Mouse (Mus musculus): ENCODE results near the gene Ppib.

GRCm38 (mm10) chr9:66061656-66062055 lies 1.6 kb downstream of the Ppib start:
- no peak for TF ChIP-seq POLR2A (IDR thresholded peaks at IDR 0.05; ENCODE audit: low read depth, low read length)
- no peak for TF ChIP-seq CTCF (conservative IDR thresholded peaks at IDR 0.05 in 1 of 2, IDR thresholded peaks at IDR 0.05 in 1 of 2; ENCODE audit: low read depth in 2 of 2, low read length in 2 of 2)
- no peak for TF ChIP-seq TCF12 (IDR thresholded peaks at IDR 0.05; ENCODE audit: low read depth, low read length)
- no peak for TF ChIP-seq BHLHE40 (IDR thresholded peaks at IDR 0.05; ENCODE audit: low read depth, low read length)
- no peak for TF ChIP-seq ZC3H11A (IDR thresholded peaks at IDR 0.05; ENCODE audit: low read depth, low read length)
- TF ChIP-seq USF1 (IDR thresholded peaks at IDR 0.05; ENCODE audit: low read depth, low read length): no peak
- TF ChIP-seq E2F4 (IDR thresholded peaks at IDR 0.05; ENCODE audit: insufficient replicate concordance, low read depth, low read length): no peak
- no peak for TF ChIP-seq ZNF384 (IDR thresholded peaks at IDR 0.05; ENCODE audit: low read depth, low read length)
- TF ChIP-seq MYC (IDR thresholded peaks at IDR 0.05; ENCODE audit: low read depth, low read length): no peak
- TF ChIP-seq NRF1 (IDR thresholded peaks at IDR 0.05; ENCODE audit: low read depth, low read length): no peak
